Mouse (Mus musculus) cortical plate, adult 2 months (tissue): ENCODE measurements around the gene Tpm3. TPM values are rescaled to one million over a fixed set of nuclear protein-coding genes. Genes with fewer than 3 reads are reported as not detected.
"Not testable (repeated sequence)": the region's sequence is repeated elsewhere in the genome, so short reads cannot be mapped to it uniquely, and the experiment has no call there.

Experiments
- H3K27ac ChIP-seq: fragments of 200-500 bp; 2 replicates; pipeline ENCODE4 v1.5.1; 2012; ENCODE audit warnings: low read length, control low read depth, inconsistent platforms; ENCODE audit not compliant: insufficient read depth
- H3K4me1 ChIP-seq: fragments of 200-500 bp; 2 replicates; pipeline ENCODE4 v1.6.1; 2011; ENCODE audit warnings: low read length; ENCODE audit not compliant: control insufficient read depth, insufficient read depth
- H3K4me3 ChIP-seq: fragments of 200-500 bp; 2 replicates; pipeline ENCODE4 v1.5.1; 2011; ENCODE audit warnings: mild to moderate bottlenecking, low read length, control low read depth; ENCODE audit not compliant: insufficient read depth
- CTCF ChIP-seq: fragments of 200-500 bp; IDR thresholded peaks from 2 replicates; pipeline ENCODE4 v1.5.1; 2011; ENCODE audit warnings: mild to moderate bottlenecking, control low read depth, low read length; ENCODE audit not compliant: insufficient read depth; ENCODE audit errors: extremely low read depth
- POLR2A ChIP-seq: fragments of 200-500 bp; IDR thresholded peaks from 2 replicates; pipeline ENCODE4 v1.6.1; 2011; ENCODE audit warnings: mild to moderate bottlenecking, low read length, control low read depth; ENCODE audit not compliant: insufficient read depth; ENCODE audit errors: extremely low read depth
- polyA plus RNA-seq: library from polyadenylated mRNA; depleted of rRNA; stranded (reverse); fragments of >200 nt; gene quantifications from 2 replicates; pipeline ENCODE4 v1.2.3, GENCODE M21; 2012

Tpm3 gene
- polyA plus RNA-seq, 1 experiment, result 177 TPM

DNA sequence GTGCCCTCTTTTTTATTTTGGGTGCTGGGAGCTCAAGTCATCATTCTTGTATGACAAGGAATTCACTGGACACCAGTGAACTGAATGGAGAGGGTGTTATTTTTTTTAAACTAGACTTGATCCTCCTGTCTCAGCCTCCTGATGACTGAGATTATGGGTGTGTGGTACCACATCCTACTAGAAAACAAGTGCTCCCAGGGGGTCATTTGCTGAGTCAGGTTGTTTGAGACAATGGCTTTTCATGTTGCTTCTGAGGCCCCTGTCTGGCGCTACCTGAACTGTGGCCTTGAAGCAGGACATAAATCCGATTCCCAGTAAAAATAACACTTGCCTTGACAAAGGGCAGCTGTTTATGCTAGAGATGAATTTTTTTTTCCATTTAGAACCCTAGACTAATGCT is 30.7 kb downstream of the Tpm3 start:
- Histone ChIP-seq H3K27ac (no peak overlapping the region), H3K4me3 (no peak overlapping the region), H3K4me1 (no peaks in the 10 kb centered on the region)
- TF ChIP-seq POLR2A, result no peak

DNA sequence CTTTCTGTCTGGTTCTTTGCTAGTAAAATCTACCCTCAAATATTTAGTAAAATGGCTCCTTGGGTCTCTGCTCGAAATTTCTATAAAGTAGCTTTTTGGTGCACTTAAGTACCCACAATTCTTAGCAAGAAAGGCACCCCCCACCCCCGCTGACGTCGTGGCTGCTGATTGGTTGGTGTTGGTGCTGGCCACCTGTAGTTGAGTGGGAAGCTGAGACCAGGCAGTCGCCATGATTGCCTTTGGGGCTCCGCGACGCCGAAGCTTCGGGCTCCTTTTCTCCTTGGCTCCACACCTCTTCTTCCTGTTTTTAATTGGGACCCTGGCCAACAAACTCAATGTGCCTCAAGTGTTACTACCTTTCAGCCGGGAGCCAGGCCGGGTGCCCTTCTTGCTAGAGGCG is 31.5 kb downstream of the Tpm3 start, which contains the start of gene Nup210l:
Gene Nup210l, plus strand, starts transcription at position 195 of the 400 bp plus-strand sequence.
- Histone ChIP-seq H3K27ac (no peak within 1 kb of the TSS), H3K4me1 (no peaks in the 10 kb centered on the region), H3K4me3 (no peak within 1 kb of the TSS)
- TF ChIP-seq POLR2A (no peak), CTCF (no peak)

DNA sequence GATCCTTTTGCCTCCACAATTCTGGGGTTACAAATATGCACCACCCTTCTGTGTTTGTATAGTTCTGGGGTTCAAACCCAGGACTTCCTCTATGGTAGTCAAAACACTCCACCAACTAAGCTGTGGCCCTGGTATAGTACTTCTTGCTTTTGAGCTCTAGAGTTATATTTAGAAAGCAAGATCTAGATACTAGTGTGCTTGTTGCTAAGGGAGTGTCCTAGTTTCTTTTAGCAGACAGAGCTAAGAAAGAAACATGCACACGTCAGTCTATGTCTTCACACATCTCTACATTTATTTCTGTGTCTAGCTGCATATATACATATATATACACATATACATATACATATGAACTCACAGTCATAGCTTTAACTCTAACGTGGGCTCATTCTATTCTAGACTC is 39.3 kb downstream of the Tpm3 start:
- H3K27ac ChIP-seq, result no peak overlapping the region
- H3K4me1 ChIP-seq, result no peaks in the 10 kb centered on the region
- H3K4me3 ChIP-seq, result no peak overlapping the region
- TF ChIP-seq POLR2A, result no peak
- TF ChIP-seq CTCF, result no peak

DNA sequence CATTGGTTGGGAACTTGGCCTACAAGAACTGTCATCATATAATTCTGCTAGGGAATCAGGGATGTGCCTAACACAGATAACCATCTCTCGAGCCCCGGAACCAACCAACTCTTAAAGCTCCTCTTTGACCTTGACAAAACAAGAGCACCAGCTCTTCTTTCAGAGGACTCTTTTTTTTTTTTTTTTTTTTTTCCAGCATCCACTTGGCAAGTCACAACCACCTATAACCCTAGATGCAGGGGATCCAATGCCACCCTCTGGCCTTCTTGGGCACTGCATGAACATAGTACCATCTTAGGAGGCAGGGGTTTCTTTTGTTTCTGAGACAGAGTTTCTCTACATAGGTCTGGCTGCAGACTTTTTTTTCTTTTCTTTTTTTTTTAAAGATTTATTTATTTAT is 41.9 kb downstream of the Tpm3 start:
- TF ChIP-seq CTCF, result peak; percentile 13; the same call in 1 of the 2 replicates
- no peak for TF ChIP-seq POLR2A
- no peak overlapping the region for H3K4me3 ChIP-seq
- no peak overlapping the region for H3K27ac ChIP-seq
- no peaks in the 10 kb centered on the region for H3K4me1 ChIP-seq

DNA sequence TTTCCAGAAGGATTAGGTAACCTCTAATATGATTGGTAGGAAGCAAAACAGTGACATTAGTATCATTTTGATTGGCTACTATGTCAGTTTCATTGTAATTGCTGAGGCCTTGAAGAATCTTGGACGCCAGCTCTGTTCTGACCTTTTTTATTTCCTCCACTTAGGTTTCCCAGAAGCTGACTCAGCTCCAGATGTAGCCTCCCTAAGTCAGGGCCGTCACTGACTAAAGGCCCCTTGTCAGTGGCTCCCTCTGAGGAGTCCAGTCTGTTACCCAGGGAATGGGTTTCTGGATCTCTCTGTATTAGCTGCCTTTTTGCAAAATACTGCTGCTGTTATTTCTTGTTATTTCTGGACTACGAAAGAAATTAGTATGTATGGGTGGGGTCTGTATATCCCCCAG is 43.1 kb downstream of the Tpm3 start:
- Histone ChIP-seq H3K27ac (no peak overlapping the region), H3K4me3 (no peak overlapping the region), H3K4me1 (no peaks in the 10 kb centered on the region)
- no peak for TF ChIP-seq POLR2A
- TF ChIP-seq CTCF, result no peak

DNA sequence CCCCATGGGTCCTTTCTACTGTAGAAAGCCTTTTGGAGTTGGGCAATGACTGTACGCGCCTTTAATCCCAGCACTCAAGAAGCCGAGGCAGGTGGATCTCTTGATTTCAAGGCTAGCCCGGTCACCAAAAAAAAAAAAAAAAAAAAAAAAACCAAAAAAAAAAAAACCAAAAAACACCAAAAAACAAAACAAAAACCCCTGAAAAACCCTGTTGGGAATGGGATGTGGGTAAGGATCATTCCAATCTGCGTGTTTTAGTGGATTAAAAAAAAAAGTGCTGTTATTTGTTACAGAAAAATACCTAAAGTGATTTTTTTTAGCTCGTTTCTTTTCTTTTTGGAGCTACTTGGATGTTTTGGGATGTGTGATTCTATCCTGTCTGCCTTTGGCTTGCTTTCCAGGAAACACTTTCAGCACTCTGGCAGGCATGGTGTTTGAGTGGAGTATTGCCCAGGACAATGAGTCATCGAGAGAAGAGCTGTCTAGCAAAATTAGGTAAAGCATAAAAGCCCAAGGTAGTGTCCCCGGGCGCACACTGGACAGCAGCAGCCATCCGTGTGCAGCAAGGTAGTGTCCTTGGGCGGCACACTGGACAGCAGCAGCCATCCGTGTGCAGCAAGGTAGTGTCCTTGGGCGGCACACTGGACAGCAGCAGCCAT is 45.8 kb downstream of the Tpm3 start:
- no peak overlapping the region for H3K27ac ChIP-seq
- no peak for TF ChIP-seq CTCF
- TF ChIP-seq POLR2A, result no peak
- no peaks in the 10 kb centered on the region for H3K4me1 ChIP-seq
- H3K4me3 ChIP-seq, result no peak overlapping the region

DNA sequence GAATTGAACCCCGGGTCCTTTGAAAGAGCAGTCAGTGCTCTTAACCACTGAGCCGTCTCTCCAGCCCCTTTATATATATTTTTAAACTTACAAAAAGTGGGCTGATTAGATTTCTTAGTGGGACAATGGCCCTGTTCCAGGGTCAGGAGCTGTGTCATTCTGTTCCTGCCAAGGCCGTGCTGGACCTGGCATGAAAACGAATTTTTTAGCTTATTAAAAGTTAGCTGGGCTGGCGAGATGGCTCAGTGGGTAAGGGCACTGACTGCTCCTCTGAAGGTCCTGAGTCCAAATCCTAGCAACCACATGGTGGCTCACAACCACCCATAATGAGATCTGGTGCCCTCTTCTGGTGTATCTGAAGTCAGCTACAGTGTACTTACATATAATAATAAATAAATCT is 49.6 kb downstream of the Tpm3 start:
- not testable (repeated sequence) for H3K4me3 ChIP-seq, H3K27ac ChIP-seq, H3K4me1 ChIP-seq

DNA sequence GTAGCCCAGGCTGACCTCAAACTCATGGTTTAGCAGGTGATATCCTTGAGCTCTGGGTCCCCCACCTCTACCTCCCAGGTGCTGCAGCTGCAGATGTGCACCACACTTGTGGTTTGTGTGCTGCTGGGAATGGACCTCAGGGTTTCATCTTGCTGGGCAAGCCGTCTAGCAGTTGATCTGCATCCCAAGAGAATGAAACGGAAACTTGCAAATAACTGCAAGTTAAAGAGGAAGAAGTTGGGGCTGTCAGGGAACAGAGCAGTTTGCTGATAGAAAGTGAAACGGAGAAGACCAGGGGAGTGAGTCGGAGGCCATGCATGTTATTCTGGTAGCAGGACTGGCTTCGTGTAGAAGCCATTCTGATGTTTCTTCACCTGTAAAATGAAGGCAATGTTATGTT is 53.3 kb downstream of the Tpm3 start:
- Histone ChIP-seq H3K4me3 (no peak overlapping the region), H3K4me1 (no peaks in the 10 kb centered on the region; the same call in 1 of the 2 replicates), H3K27ac (no peak overlapping the region)
- TF ChIP-seq POLR2A (no peak), CTCF (no peak)

DNA sequence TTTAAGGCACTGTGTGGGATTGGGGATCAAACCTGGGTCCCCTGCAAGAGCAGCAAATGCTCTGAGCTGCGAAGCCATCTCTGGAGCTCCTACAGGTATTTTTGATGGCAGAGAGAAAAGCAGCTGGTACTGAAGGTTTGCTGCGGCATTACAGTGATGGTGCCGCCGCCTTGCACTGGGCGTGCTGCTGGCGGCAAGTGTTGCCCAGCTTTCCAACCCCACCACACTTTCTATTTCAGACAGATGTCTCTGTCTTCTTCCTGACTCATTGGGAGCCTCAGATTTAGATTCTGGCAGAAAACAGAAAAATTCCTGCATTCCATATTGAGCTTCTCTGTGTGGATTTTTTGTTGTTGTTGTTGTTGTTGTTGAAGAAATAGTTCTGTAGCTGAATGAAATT is 55.4 kb downstream of the Tpm3 start:
- TF ChIP-seq POLR2A (no peak), CTCF (no peak)
- H3K4me3 ChIP-seq, result no peak overlapping the region
- H3K4me1 ChIP-seq, result no peaks in the 10 kb centered on the region; the same call in 1 of the 2 replicates
- H3K27ac ChIP-seq, result no peak overlapping the region

DNA sequence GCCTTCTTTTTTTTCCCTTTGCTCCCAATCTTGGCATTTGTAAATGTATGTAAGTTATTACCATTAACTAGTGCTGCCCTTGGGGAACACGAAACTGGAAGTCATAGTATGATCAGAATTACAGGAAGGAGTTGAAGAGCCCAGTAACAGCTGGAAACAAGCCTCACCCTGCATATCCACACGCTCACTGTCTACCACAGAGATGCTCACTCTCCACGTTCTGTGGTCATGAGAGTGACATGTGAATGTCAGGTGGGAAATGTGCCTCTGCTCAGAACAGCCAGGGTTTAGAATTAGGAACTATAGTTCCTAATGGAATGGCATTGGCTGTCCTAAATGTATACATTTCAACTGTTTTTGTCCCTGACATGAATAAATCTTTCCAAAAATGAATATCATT is 60.3 kb downstream of the Tpm3 start:
- Histone ChIP-seq H3K4me1 (no peaks in the 10 kb centered on the region), H3K27ac (no peak overlapping the region), H3K4me3 (no peak overlapping the region)
- TF ChIP-seq POLR2A (no peak), CTCF (no peak)
